Mouse (Mus musculus) retina, postnatal 7 days (tissue): ENCODE results near the gene Slc28a3.

Experiments used
- DNase-seq: peaks from one replicate; pipeline ENCODE4 v3.0.0-alpha.2; 2012; ENCODE audit warnings: low read depth, low spot score

Gene Slc28a3

DNA sequence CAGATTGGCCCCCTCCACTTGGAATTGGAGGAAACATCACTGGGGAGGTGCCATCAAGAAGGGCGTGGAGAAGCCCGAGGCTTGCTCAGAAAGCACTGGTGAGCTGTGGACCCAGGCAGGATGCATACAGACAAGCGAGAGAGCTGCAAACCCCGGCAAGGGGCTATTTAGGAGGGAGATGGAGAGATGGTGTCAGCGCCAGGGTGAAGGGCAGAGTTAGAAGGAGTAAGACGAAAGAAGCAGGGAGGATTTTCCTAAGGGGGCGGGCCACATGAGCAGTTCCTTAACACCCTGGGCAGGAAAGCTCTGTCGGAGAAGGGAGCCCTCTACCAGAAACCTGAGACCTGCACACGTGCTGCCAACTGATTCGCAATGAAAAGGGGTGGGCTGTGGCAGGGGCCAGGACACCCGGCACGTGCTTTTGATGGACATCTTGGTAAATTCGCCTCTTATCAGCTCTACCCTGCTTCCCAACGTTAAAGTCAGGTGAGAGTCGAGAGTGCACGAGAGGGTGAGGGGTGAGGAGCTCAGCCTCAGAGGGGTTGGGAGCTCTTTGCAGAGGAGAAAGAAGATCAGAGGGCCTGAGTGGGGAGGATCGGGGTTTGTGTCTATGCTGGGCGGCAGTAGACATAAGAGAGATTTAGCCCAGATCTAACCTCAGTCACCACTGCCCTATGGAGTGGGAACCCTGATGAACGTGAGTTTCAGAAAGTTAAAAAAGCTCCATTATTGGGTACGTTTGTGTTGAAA lies 87.5 kb downstream of the Slc28a3 start:
- DNase-seq: no peak

GRCm38 (mm10) chr13:58521331-58522030 lies 89.2 kb downstream of the Slc28a3 start:
- DNase-seq: no peak

- no peak for DNase-seq
These were observed 89.9 kb downstream of the Slc28a3 start for GRCm38 (mm10) chr13:58520580-58521330.

DNA sequence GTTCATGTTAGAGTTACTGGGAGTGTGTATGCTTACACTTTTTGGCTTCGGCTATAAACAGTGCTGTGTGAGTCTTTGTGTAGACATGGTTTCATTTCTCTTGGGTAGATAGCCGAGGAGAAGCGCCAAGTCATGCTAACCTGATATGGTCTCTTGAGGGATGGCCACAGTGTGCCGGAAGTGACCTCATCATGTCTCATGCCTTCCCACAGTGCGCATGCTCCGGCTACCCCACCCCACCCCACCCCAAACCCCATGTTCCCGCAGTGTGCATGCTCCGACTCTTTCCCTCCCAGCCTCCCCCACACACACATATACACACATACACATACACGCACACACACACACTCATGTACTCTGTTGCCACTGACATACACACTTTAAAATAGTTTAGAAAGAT lies 90.6 kb downstream of the Slc28a3 start:
- no peak for DNase-seq

DNA sequence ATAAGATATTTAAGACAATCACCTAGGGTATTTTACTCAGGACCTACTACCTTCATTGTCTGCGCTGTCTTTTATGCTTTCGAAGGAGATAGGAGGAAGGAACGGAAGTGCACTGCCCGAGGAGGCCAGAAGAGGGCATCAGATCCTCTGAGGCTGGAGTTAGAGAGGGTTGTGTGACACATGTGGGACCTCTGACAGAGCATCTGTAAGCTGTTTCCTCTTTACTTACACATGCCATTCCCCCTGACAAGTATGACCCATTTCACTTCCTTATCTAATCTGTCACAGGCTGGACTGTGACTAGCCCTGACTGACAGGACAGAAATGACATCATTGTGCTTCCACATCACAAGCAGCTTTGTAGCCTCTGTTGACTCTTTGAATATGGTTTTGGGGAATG lies 94.4 kb downstream of the Slc28a3 start:
- no peak for DNase-seq

GRCm38 (mm10) chr13:58515635-58516034 lies 95.0 kb downstream of the Slc28a3 start:
- no peak for DNase-seq

DNA sequence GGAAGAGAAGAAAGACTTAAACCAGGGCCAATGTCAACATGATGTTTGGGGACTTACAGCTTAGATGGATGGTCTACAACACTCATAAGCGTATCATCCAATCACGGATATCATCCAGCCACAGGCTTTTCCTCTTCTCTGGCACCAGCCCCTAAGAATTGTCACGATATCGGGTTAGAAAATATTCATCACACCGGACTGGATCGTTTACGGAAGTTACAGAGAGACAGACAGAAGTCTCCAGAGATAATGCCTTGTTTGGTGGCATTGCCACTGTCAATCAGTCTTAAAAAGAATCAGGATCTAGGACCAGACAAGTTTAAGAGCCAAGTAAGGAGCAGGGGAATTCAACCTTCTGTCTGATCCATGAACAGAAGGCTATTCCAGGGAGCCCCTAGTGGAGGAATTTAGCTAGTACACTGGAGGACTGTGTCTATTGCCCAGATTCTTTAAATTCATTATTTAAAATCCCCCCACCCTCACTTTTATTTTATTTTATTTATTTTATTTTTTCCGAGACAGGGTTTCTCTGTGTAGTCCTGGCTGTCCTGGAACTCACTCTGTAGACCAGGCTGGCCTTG lies 96.4 kb downstream of the Slc28a3 start:
- no peak for DNase-seq

GRCm38 (mm10) chr13:58511926-58512325 lies 98.8 kb downstream of the Slc28a3 start:
- DNase-seq: no peak

GRCm38 (mm10) chr13:58511248-58511647 lies 99.4 kb downstream of the Slc28a3 start:
- no peak for DNase-seq

DNA sequence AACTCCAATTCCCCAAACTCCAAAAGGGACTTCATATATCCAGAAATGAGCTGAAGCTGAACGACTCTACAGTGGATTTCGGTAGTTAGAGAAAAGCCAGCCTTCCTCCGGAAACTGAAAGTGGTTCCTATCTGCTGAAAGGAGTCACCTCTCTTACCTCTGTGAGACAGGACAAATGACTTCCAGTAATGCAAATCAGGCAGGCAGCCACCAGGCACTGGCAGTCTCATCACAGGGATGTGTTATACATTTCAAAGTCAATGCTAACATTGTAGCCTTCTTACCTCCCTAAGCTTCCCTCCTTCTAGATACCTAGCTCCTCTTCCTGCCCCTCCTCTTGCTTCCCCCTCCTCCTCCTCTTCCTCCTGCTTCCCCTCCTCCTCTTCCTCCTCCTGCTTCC lies 101.4 kb downstream of the Slc28a3 start:
- no peak for DNase-seq

- no peak for DNase-seq
These were observed 107.1 kb downstream of the Slc28a3 start for GRCm38 (mm10) chr13:58503610-58504009.

GRCm38 (mm10) chr13:58497809-58498208 lies 112.9 kb downstream of the Slc28a3 start:
- DNase-seq: no peak
